Mouse (Mus musculus): Measurements from ENCODE around the gene Col9a1. TPM values are rescaled to one million over a fixed set of nuclear protein-coding genes. Genes with fewer than 3 reads are reported as not detected.

Gene Col9a1
- not detected in 2 replicates for total RNA-seq (2017)

GRCm38 (mm10) chr1:24177224-24177851 is at the start of gene Col9a1:
Gene Col9a1, plus strand, starts transcription at chr1:24177610.
- no peak for ATAC-seq (ENCODE audit: extremely low read depth, insufficient number of reproducible peaks, low FRiP score, poor library complexity, severe bottlenecking)

DNA sequence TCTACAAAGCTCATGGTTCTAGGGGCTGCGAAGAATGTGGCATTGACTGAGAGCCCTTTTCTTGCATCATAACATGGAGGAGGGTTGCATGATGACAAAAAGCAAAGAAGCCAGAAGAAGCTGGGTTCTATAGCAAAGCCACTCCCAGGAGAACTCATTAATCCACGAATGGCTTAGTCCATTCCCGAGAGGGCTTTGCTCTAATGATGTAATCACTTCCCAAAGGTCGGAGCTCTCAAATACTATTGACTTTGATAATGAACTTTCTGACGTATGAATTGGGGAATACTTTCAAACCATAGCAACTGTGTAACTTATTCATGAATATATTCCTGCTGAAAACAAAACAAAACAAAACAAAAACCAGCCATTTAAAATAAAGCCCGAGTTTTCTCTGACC is 49.5 kb upstream of the Col9a1 start:
- no peak for ATAC-seq (ENCODE audit: extremely low read depth, insufficient number of reproducible peaks, low FRiP score, poor library complexity, severe bottlenecking)

GRCm38 (mm10) chr1:24133853-24134252 is 43.6 kb upstream of the Col9a1 start:
- no peak for ATAC-seq (ENCODE audit: extremely low read depth, insufficient number of reproducible peaks, low FRiP score, poor library complexity, severe bottlenecking)

GRCm38 (mm10) chr1:24134792-24135191 is 42.6 kb upstream of the Col9a1 start:
- ATAC-seq (ENCODE audit: extremely low read depth, insufficient number of reproducible peaks, low FRiP score, poor library complexity, severe bottlenecking) = no peak

DNA sequence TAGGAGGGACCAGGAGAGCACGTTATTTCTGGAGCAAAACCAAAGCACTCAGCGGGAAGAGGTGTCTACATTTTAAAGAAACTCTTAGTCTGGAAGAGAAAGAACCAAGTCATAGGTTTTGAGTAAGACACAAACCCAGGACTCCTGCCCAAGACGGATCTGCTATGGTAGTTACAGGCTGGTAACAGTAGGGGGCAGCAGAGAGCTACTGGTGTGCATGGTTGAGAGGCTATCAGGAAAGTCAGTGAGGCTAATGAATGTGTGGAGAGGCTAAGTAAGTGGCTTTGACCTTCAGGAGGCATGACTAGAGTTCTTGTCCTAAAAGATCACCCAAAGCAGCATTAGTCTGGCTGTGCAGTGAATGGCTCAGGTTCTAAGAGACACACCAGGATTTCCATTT is 40.3 kb upstream of the Col9a1 start:
- ATAC-seq (ENCODE audit: extremely low read depth, insufficient number of reproducible peaks, low FRiP score, poor library complexity, severe bottlenecking) = no peak

GRCm38 (mm10) chr1:24140555-24140954 is 36.9 kb upstream of the Col9a1 start:
- ATAC-seq (ENCODE audit: extremely low read depth, insufficient number of reproducible peaks, low FRiP score, poor library complexity, severe bottlenecking) = no peak

GRCm38 (mm10) chr1:24143504-24143903 is 33.9 kb upstream of the Col9a1 start:
- ATAC-seq (ENCODE audit: extremely low read depth, insufficient number of reproducible peaks, low FRiP score, poor library complexity, severe bottlenecking) = no peak

DNA sequence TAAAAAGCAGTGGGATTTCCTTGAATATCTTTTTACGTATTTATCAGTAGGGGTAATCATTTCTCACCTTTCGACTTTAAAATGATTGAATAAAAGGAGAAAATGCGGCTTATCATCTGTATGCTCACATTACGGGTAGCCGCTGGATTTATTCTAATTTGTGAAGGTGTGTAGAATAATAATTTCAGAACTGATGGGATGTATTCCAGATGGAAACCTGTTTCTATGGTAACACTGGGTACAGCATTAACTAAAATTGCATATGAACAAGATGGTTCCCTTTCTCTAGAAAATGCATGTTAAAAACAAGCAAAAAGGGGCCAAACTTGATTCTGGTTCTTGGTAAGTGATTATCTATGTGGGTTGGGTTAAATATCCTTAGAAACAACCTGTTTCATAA is 19.7 kb upstream of the Col9a1 start:
- ATAC-seq (ENCODE audit: extremely low read depth, insufficient number of reproducible peaks, low FRiP score, poor library complexity, severe bottlenecking) = no peak

GRCm38 (mm10) chr1:24169410-24169809 is 8.0 kb upstream of the Col9a1 start:
- no peak for ATAC-seq (ENCODE audit: extremely low read depth, insufficient number of reproducible peaks, low FRiP score, poor library complexity, severe bottlenecking)

DNA sequence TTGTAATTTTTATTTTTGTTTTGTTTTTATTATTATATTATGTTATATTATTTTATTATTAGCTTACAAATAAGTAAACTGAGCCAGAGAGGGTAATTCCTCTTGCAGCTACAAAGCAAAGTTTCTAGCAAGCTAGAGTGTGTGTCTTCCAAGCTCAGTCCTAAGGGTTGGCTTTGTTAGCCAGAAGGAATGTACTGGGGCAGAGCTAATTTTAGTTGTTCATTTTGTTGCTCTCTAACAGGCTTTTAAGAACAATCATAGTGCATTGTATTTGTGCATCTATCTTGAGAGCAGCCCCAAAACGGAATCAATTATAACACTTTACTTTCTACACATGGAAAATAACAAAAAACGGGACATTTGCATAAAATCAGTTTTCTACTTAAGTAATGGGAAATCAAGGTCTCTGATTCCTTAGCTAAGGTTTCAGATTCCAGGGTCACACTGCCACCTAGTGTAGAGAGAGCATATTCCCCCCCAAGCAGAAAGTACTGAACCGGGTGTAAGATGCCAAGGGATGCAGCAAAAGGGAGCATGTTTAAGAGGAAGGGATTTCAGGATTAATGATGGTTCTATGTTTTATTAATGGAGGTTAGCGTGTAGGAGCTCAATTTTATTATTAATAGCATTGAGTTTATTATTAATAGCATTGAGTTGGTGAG is 6.1 kb upstream of the Col9a1 start:
- no peak for ATAC-seq (ENCODE audit: extremely low read depth, insufficient number of reproducible peaks, low FRiP score, poor library complexity, severe bottlenecking)

- no peak for ATAC-seq (ENCODE audit: extremely low read depth, insufficient number of reproducible peaks, low FRiP score, poor library complexity, severe bottlenecking)
Measured at GRCm38 (mm10) chr1:24171898-24172297, 5.5 kb upstream of the Col9a1 start.

DNA sequence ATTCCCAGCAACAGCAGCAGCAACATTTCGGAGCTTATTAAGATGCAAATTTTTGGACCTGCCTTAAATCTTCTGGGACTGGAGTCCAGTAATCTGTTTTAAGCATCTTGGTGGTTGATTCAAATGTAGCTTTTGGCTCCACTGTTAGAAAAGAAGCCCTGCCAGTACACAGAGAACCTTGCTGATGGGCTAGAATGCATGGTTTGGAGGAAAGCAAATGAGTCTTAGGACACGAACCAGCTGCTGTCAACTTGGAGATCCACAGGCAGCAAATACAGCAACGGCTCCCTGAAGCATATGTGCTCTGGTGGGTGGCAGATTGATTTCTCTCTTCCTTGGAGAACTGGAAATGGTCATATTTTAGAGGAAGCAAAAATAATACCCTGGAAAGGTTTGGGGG is 4.8 kb upstream of the Col9a1 start:
- ATAC-seq (ENCODE audit: extremely low read depth, insufficient number of reproducible peaks, low FRiP score, poor library complexity, severe bottlenecking) = no peak

GRCm38 (mm10) chr1:24175761-24176160 is 1.6 kb upstream of the Col9a1 start:
- ATAC-seq (ENCODE audit: extremely low read depth, insufficient number of reproducible peaks, low FRiP score, poor library complexity, severe bottlenecking) = no peak

- ATAC-seq (ENCODE audit: extremely low read depth, insufficient number of reproducible peaks, low FRiP score, poor library complexity, severe bottlenecking) = no peak
Measured at GRCm38 (mm10) chr1:24179856-24180255, 2.4 kb downstream of the Col9a1 start.

DNA sequence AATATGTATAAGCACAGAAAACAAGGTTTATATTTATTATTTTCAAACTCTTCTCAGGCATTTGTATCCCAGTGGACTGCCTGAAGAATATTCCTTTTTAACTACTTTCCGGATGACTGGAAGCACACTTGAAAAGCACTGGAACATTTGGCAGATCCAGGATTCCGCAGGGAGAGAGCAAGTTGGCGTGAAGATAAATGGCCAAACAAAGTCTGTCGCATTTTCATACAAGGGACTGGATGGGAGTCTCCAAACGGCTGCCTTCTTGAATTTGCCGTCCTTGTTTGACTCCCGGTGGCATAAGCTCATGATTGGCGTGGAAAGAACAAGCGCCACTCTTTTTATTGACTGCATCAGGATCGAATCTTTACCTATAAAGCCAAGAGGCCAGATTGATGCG is 7.6 kb downstream of the Col9a1 start:
- ATAC-seq (ENCODE audit: extremely low read depth, insufficient number of reproducible peaks, low FRiP score, poor library complexity, severe bottlenecking) = no peak

- no peak for ATAC-seq (ENCODE audit: extremely low read depth, insufficient number of reproducible peaks, low FRiP score, poor library complexity, severe bottlenecking)
Measured at GRCm38 (mm10) chr1:24186964-24187363, 9.6 kb downstream of the Col9a1 start.

DNA sequence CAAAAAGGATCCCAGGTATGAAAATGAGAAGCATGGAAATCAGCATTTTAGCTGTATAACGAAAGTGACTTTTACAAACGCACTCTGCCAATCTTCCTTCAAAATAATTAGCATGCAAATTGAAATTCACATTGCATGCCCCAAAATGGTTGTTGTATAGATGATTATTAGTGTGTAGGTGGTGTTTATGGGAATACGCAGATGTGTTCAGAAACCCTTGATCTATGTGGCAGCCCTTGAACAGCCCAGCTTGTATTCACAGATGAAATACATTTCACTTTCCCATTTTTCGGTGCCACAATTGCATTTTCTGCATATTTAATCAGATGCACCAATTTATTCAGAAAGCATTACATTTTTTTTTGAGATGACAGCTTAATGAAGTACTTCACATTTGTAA is 14.3 kb downstream of the Col9a1 start:
- no peak for ATAC-seq (ENCODE audit: extremely low read depth, insufficient number of reproducible peaks, low FRiP score, poor library complexity, severe bottlenecking)

DNA sequence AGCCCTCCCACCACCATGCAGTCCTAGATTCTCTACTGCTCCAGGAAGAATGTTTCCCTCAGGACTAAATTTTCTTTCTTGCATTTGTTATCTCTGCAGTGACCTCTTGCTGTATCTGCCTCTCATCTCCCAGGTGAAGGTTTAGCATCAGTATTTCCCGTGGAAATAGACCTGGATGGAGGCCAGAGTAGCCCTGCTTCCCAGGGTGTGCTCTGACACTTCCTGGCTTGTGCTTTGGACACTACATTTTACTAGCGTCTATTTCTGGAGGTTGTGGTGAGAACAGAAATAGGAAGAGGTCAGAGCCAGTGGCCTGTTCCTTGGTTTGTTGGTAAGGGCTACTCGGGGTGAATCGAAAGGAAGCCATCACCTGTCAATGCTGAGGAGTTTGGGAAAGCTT is 16.7 kb downstream of the Col9a1 start:
- ATAC-seq (ENCODE audit: extremely low read depth, insufficient number of reproducible peaks, low FRiP score, poor library complexity, severe bottlenecking) = no peak

GRCm38 (mm10) chr1:24195070-24195840 is 17.8 kb downstream of the Col9a1 start:
- no peak for ATAC-seq (ENCODE audit: extremely low read depth, insufficient number of reproducible peaks, low FRiP score, poor library complexity, severe bottlenecking)

DNA sequence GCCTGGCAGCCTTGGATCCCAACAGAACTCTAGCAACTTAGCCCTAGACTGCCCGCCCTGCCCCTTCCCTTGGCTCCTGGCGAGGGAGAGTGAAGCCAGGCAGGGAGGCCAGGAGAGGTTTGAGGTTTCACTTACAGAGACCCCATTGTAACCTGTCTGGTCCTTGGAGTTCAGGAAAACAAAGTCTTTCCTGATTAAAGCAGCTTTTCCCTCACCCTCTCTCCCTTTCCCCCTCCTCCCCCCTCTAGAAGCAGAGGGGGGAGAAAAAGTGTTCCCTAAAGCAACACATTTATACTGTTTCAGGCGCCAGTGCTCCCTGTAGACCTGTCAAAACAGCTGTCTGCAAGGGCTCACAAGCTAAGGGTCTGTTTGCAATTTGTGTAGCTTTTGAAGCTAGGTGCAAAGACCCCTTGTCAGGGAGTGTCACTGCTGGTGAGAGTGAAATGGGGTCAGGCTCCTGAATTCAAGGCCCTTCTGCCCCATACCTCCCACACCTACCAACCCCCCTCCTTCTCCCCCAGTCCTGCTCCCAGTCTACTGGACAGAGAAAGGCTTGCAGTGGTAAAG is 18.6 kb downstream of the Col9a1 start:
- ATAC-seq (ENCODE audit: extremely low read depth, insufficient number of reproducible peaks, low FRiP score, poor library complexity, severe bottlenecking) = no peak
